Mouse (Mus musculus) heart, adult 2 months (tissue): ENCODE measurements at regions not wholly inside any gene's neighbourhood (a gene's known extent, or its start where the extent isn't known, plus 50 kb on each side); places are given as distances from the start of the nearest gene placed in this dataset.

Source experiments
- DNase-seq, 2 experiments: peaks; one replicate each; pipeline ENCODE4 v3.0.0; 2021
- H3K27ac ChIP-seq: fragments of 200-600 bp; 2 replicates; pipeline ENCODE4 v1.8.1; 2022
- H3K27me3 ChIP-seq: fragments of 200-500 bp; 2 replicates; pipeline ENCODE4 v1.6.1; 2012; ENCODE audit warnings: mild to moderate bottlenecking, low read length, inconsistent platforms, mixed read lengths; ENCODE audit not compliant: control insufficient read depth, insufficient read depth
- H3K36me3 ChIP-seq: fragments of 200-500 bp; 2 replicates; pipeline ENCODE4 v1.6.1; 2012; ENCODE audit warnings: low read length, inconsistent platforms; ENCODE audit not compliant: control insufficient read depth, insufficient read depth
- H3K4me1 ChIP-seq: fragments of 200-500 bp; 2 replicates; pipeline ENCODE4 v1.6.1; 2011; ENCODE audit warnings: low read length; ENCODE audit not compliant: control insufficient read depth, insufficient read depth
- H3K4me3 ChIP-seq: fragments of 200-600 bp; 2 replicates; pipeline ENCODE4 v1.8.1; 2022
- H3K79me2 ChIP-seq: fragments of 200-500 bp; replicated peaks from 2 replicates; pipeline ENCODE4 v1.6.1; 2012; ENCODE audit warnings: mild to moderate bottlenecking, inconsistent platforms, low read length, moderate library complexity, mixed read lengths; ENCODE audit not compliant: control insufficient read depth, insufficient read depth
- H3K9ac ChIP-seq: fragments of 200-500 bp; 2 replicates; pipeline ENCODE4 v1.6.1; 2012; ENCODE audit warnings: low read depth, mild to moderate bottlenecking, control low read depth, inconsistent platforms, low read length, mixed read lengths
- CTCF ChIP-seq: fragments of 200-600 bp; IDR thresholded peaks from 2 replicates; pipeline ENCODE4 v1.8.1; 2022; ENCODE audit warnings: antibody characterized with exemption, mild to moderate bottlenecking, moderate library complexity
- EP300 ChIP-seq: fragments of 200-500 bp; IDR thresholded peaks from 2 replicates; pipeline ENCODE4 v1.6.1; 2011; ENCODE audit warnings: low read depth, low read length, control low read depth; ENCODE audit not compliant: insufficient read depth
- POLR2A ChIP-seq: fragments of 200-500 bp; IDR thresholded peaks from 2 replicates; pipeline ENCODE4 v1.6.1; 2011; ENCODE audit warnings: mild to moderate bottlenecking, low read depth, low read length, control low read depth; ENCODE audit not compliant: insufficient read depth
- WGBS: fragments of 180-500 bp; shearing (Covaris S2); methylation state at CpG from one replicate; pipeline ENCODE4 v1.1.7; 2018; 5-methylcytosine and 5-hydroxymethylcytosine counted together
- intact Hi-C: fragments of 180-260 bp; cut with DNase I; formaldehyde crosslinking; loops from one replicate; pipeline ENCODE4 v1.15.1; 2025

DNA sequence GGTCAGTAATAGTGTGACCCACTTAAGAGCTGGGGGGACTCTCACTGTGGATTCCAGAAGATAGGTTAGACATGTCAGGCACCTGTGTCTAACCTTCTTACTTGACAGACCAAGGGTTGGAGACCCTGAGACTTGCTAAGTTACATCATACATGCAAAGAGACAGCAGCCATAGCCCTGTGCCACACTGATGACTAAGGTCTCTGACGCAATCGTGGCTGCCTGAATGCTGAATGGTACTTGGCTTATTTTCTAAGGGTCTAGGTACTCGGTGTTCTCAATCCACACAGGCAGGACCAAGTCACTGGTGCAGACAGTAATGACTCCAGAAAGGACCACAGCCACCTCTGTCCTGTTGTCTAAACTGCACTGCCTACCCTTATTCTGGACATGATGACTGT lies 147.8 kb upstream of the Mdm1 start:
- H3K9ac ChIP-seq, result no peak overlapping the region
- intact Hi-C loops, result no loop called here
- no peaks in the 10 kb centered on the region for H3K4me1 ChIP-seq
- DNase-seq, result no peak
- H3K27ac ChIP-seq, result no peak overlapping the region
- TF ChIP-seq POLR2A (no peak), EP300 (no peak)
- WGBS, result 92% methylated on average over 3 of the region's 3 CpGs
- H3K36me3 ChIP-seq, result no peaks in the 10 kb centered on the region
- no peak overlapping the region for H3K4me3 ChIP-seq
- H3K79me2 ChIP-seq, result no peaks in the 10 kb centered on the region
- H3K27me3 ChIP-seq, result no peaks in the 10 kb centered on the region

DNA sequence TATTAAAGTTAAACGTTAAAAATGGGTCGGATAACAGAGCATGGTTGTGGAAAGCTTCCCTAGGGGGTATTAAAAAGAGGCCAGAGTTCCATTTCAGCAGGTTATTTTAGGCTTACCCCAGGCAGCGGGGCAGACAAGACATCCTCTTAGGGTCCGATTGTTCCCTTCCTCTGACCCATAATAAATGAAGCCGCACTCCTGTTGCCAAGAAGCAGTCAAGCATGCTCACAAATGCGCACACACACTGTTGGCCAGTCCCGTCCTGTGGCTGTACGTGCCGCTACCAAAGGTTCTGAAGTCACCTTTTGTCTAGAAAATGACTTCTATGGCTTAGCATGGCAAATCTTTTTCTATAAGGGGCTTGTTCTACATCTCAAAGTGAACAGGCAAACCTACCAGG lies 146.8 kb upstream of the Mdm1 start:
- H3K9ac ChIP-seq, result no peak overlapping the region
- WGBS, result 69% methylated on average over 9 of the region's 9 CpGs
- H3K4me1 ChIP-seq, result no peaks in the 10 kb centered on the region
- H3K27ac ChIP-seq, result no peak overlapping the region
- H3K36me3 ChIP-seq, result no peaks in the 10 kb centered on the region
- DNase-seq, result no peak
- no peaks in the 10 kb centered on the region for H3K27me3 ChIP-seq
- intact Hi-C loops, result no loop called here
- TF ChIP-seq CTCF (no peak), POLR2A (no peak), EP300 (no peak)
- no peak overlapping the region for H3K4me3 ChIP-seq
- no peaks in the 10 kb centered on the region for H3K79me2 ChIP-seq

DNA sequence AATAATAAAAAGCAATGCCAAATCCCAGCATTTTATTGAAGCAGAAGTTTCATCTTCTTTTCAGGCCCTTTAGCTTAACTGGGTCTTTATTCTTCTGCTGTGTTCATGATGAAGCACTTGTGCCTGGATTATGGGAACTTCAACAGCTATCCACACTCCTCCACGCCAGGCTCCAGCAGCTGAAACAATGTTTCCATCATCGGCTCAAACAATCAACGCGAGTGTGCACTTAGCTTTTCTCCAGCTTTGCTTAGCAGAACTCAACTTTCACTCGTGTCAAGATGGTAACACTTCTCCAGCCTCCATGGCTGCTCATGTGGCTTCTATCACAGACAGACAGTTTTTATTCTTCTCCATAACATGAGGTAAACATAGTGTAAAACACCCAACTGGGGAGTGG lies 143.8 kb upstream of the Mdm1 start:
- no peaks in the 10 kb centered on the region for H3K27me3 ChIP-seq
- TF ChIP-seq EP300 (no peak), CTCF (no peak), POLR2A (no peak)
- WGBS, result 78% methylated on average over 5 of the region's 5 CpGs
- H3K36me3 ChIP-seq, result no peaks in the 10 kb centered on the region
- no peaks in the 10 kb centered on the region for H3K79me2 ChIP-seq
- no peak overlapping the region for H3K9ac ChIP-seq
- no peak for DNase-seq
- intact Hi-C loops, result no loop called here
- H3K27ac ChIP-seq, result no peak overlapping the region
- no peak overlapping the region for H3K4me3 ChIP-seq
- H3K4me1 ChIP-seq, result no peaks in the 10 kb centered on the region; the same call in 1 of the 2 replicates

DNA sequence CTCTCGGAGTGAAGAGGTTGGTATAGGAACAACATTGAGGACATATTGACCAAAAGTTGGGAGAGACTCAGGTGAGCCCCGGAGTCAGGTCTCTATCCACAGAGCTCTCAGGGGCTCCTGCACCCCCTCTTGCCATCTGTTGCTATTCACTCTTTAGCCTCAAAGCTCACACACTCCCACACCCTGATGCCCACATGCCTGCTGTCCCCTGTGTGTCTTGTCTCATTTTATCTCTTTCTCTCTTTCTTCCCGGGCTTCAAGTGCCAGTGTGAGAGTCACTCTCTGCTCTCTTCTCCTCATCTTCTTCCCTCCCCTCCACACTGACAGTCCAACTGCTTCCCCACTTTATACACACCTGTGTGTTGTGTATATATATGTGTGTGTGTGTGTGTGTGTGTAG lies 141.0 kb upstream of the Mdm1 start:
- Histone ChIP-seq H3K27ac (no peak overlapping the region), H3K36me3 (no peaks in the 10 kb centered on the region), H3K9ac (no peak overlapping the region), H3K79me2 (no peaks in the 10 kb centered on the region), H3K4me1 (no peaks in the 10 kb centered on the region; the same call in 1 of the 2 replicates), H3K4me3 (no peak overlapping the region), H3K27me3 (no peaks in the 10 kb centered on the region)
- intact Hi-C loops, result no loop called here
- TF ChIP-seq CTCF (no peak), EP300 (no peak), POLR2A (no peak)
- no peak for DNase-seq
- 79% methylated on average over 3 of the region's 3 CpGs for WGBS

DNA sequence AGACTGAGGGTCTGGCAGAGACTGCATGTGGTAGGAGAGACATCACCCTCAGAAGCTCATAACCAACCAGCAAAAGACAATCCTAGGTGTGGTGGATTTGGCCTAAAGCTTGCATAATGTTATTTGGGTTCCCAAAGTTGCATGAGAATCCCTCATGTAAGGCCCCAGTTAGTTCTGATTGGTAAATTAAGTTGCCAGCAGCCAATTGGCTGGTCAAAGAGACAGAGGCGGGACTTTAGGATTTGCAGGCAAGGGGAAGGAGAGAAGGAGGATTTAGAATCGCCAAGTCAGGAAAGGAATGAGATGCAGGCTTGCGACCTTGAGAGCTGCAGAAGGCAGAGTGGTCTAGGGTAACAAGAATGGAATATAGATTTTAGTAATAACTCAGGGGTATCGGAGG lies 140.1 kb upstream of the Mdm1 start:
- no peak for TF ChIP-seq POLR2A
- TF ChIP-seq EP300, result no peak
- no peak for TF ChIP-seq CTCF
- H3K79me2 ChIP-seq, result no peaks in the 10 kb centered on the region
- intact Hi-C loops, result no loop called here
- no peaks in the 10 kb centered on the region; the same call in 1 of the 2 replicates for H3K4me1 ChIP-seq
- no peaks in the 10 kb centered on the region for H3K36me3 ChIP-seq
- no peak overlapping the region for H3K27ac ChIP-seq
- no peak overlapping the region for H3K4me3 ChIP-seq
- no peak overlapping the region for H3K9ac ChIP-seq
- no peak for DNase-seq
- H3K27me3 ChIP-seq, result no peaks in the 10 kb centered on the region
- WGBS, result 64% methylated on average over 4 of the region's 4 CpGs

DNA sequence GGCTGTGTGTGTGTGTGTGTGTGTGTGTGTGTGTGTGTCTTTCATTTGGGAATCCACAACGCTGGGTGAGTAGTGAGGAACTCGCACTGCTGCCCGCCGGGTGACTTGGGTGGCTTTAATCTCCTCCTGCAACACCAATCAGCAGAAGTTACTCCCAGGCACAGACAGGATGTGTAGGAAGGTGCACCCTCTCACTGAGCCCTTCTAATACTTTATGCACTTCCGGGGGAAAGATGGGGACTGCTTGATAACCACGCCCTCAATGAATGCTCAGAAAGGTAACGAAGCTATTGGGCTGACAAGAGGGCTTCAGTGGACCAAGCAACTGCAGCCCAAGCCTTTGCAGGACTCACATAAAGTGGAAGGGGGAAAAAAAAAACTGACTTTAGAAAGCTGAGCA lies 139.6 kb upstream of the Mdm1 start:
- 49% methylated on average over 7 of the region's 7 CpGs for WGBS
- no peaks in the 10 kb centered on the region; the same call in 1 of the 2 replicates for H3K4me1 ChIP-seq
- H3K27me3 ChIP-seq, result no peaks in the 10 kb centered on the region
- no peak overlapping the region for H3K4me3 ChIP-seq
- intact Hi-C loops, result no loop called here
- no peaks in the 10 kb centered on the region for H3K36me3 ChIP-seq
- H3K9ac ChIP-seq, result no peak overlapping the region
- TF ChIP-seq CTCF (no peak), POLR2A (no peak), EP300 (no peak)
- H3K79me2 ChIP-seq, result no peaks in the 10 kb centered on the region
- no peak for DNase-seq
- no peak overlapping the region for H3K27ac ChIP-seq

DNA sequence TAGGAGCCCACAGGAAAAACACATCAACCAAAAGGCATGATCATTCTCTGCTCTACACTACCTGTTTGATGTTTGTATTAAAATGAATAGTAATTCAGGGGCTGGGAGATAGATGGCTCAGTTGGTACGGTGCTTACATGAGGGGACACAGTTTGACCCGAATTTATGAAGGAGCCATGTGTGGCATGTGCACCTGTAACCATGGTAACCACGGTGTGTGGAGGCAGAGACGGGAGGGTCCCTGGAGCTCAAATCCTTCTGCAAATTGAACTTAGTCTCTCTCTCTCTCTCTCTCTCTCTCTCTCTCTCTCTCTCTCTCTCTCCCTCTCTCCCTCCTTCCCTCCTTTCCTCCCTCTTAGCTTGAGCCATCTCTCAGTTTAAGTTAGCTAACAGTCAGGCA lies 139.1 kb upstream of the Mdm1 start:
- Histone ChIP-seq H3K36me3 (no peaks in the 10 kb centered on the region), H3K27ac (peak overlapping the region; percentile 77), H3K27me3 (no peaks in the 10 kb centered on the region), H3K4me3 (no peak overlapping the region), H3K4me1 (no peaks in the 10 kb centered on the region; the same call in 1 of the 2 replicates), H3K79me2 (no peaks in the 10 kb centered on the region), H3K9ac (no peak overlapping the region)
- 87% methylated on average over 4 of the region's 4 CpGs for WGBS
- TF ChIP-seq POLR2A, result no peak
- no peak for TF ChIP-seq CTCF
- no peak for TF ChIP-seq EP300
- intact Hi-C loops, result no loop called here
- DNase-seq, result no peak
